Mouse (Mus musculus) telencephalon, adult 2 months (tissue): ENCODE data around the gene Actb.
A peak's percentile ranks its signal among the peaks of the same experiment; 100 is the strongest.

ENCODE experiments used
- DNase-seq: peaks from one replicate; pipeline ENCODE4 v3.0.0-alpha.2; 2011; ENCODE audit warnings: low read depth, low spot score

Gene Actb

GRCm38 (mm10) chr5:142906532-142907047 is at the start of gene Actb:
Gene Actb (minus strand): TSS chr5:142906754.
- peak; percentile 88 for DNase-seq

- DNase-seq: no peak
Observed at GRCm38 (mm10) chr5:142953641-142954040, 47.1 kb upstream of the Actb start.

- no peak for DNase-seq
Observed at GRCm38 (mm10) chr5:142950405-142950804, 43.9 kb upstream of the Actb start.

- no peak for DNase-seq
Observed at GRCm38 (mm10) chr5:142949580-142949979, 43.0 kb upstream of the Actb start.

- DNase-seq: no peak
Observed at GRCm38 (mm10) chr5:142947460-142947859, 40.9 kb upstream of the Actb start.

GRCm38 (mm10) chr5:142944979-142945682 is 38.6 kb upstream of the Actb start:
- no peak for DNase-seq

GRCm38 (mm10) chr5:142940393-142940792 is 33.8 kb upstream of the Actb start:
- no peak for DNase-seq

- no peak for DNase-seq
Observed at GRCm38 (mm10) chr5:142937956-142938727, 31.6 kb upstream of the Actb start.

GRCm38 (mm10) chr5:142936336-142936719 is 29.8 kb upstream of the Actb start:
- no peak for DNase-seq

- no peak for DNase-seq
Observed at GRCm38 (mm10) chr5:142935642-142936335, 29.2 kb upstream of the Actb start.

GRCm38 (mm10) chr5:142932731-142933130 is 26.2 kb upstream of the Actb start:
- DNase-seq: no peak

GRCm38 (mm10) chr5:142932084-142932685 is 25.6 kb upstream of the Actb start:
- no peak for DNase-seq

- no peak for DNase-seq
Observed at GRCm38 (mm10) chr5:142931241-142931745, 24.7 kb upstream of the Actb start.

- no peak for DNase-seq
Observed at GRCm38 (mm10) chr5:142929400-142929752, 22.8 kb upstream of the Actb start.

GRCm38 (mm10) chr5:142928749-142929399 is 22.3 kb upstream of the Actb start:
- DNase-seq: no peak

GRCm38 (mm10) chr5:142927341-142927930 is 20.9 kb upstream of the Actb start:
- no peak for DNase-seq

- DNase-seq: no peak
Observed at GRCm38 (mm10) chr5:142926940-142927228, 20.3 kb upstream of the Actb start.

- DNase-seq: no peak
Observed at GRCm38 (mm10) chr5:142926204-142926939, 19.8 kb upstream of the Actb start.

GRCm38 (mm10) chr5:142924336-142924959 is 17.9 kb upstream of the Actb start:
- DNase-seq: no peak

GRCm38 (mm10) chr5:142923781-142924180 is 17.2 kb upstream of the Actb start:
- DNase-seq: no peak
